Mouse (Mus musculus) myocyte (in vitro differentiated cells): ENCODE measurements around the gene Lmo2. TPM values are rescaled to one million over a fixed set of nuclear protein-coding genes. Genes with fewer than 3 reads are reported as not detected.

Source experiments
- H3K27me3 ChIP-seq: one replicate; pipeline ENCODE4 v1.6.1; 2011; ENCODE audit not compliant: control insufficient read depth, insufficient read depth, insufficient read length
- H3K36me3 ChIP-seq: one replicate; pipeline ENCODE4 v1.6.1; 2011; ENCODE audit not compliant: control insufficient read depth, insufficient read depth
- H3K4me2 ChIP-seq: one replicate; pipeline ENCODE4 v1.6.1; 2011; ENCODE audit warnings: low read depth, control low read depth
- H3K4me3 ChIP-seq: one replicate; pipeline ENCODE4 v1.5.1; 2011; ENCODE audit warnings: mild to moderate bottlenecking, control low read depth, moderate library complexity
- H3K79me2 ChIP-seq: one replicate; pipeline ENCODE4 v1.6.1; 2011; ENCODE audit not compliant: control insufficient read depth, insufficient read depth
- H3ac ChIP-seq: one replicate; pipeline ENCODE4 v1.6.1; 2011; ENCODE audit not compliant: control insufficient read depth, insufficient read length
- CEBPB ChIP-seq: IDR thresholded peaks from 2 replicates; pipeline ENCODE4 v1.6.1; 2011; ENCODE audit warnings: mild to moderate bottlenecking, moderate library complexity; ENCODE audit not compliant: poor library complexity, insufficient read depth, severe bottlenecking
- E2F4 ChIP-seq: IDR thresholded peaks from one replicate; pipeline ENCODE4 v1.6.1; 2011; ENCODE audit warnings: mild to moderate bottlenecking, control low read depth, moderate library complexity; ENCODE audit not compliant: insufficient read depth
- MYOG ChIP-seq, 3 experiments: IDR thresholded peaks; one replicate each; pipeline ENCODE4 v1.6.1; 2011; ENCODE audit warnings: control low read depth in 2 of 3, low read depth in 2 of 3, mild to moderate bottlenecking in 2 of 3; ENCODE audit not compliant: insufficient read length in 2 of 3, control insufficient read depth in 1 of 3, insufficient read depth in 1 of 3
- REST ChIP-seq: IDR thresholded peaks from one replicate; pipeline ENCODE4 v1.6.1; 2011; ENCODE audit warnings: mild to moderate bottlenecking, control low read depth, moderate library complexity; ENCODE audit not compliant: insufficient read depth, insufficient read length
- SRF ChIP-seq: IDR thresholded peaks from one replicate; pipeline ENCODE4 v1.6.1; 2011; ENCODE audit warnings: low read depth; ENCODE audit not compliant: control insufficient read depth, insufficient read length
- TCF12 ChIP-seq: IDR thresholded peaks from one replicate; pipeline ENCODE4 v1.6.1; 2011; ENCODE audit warnings: mild to moderate bottlenecking, control low read depth; ENCODE audit not compliant: poor library complexity, insufficient read depth, severe bottlenecking
- polyA plus RNA-seq: library from polyadenylated mRNA; unstranded; fragments of >200 nt; fragmentation: generic; extraction: Trizol; gene quantifications from one replicate; pipeline ENCODE4 v1.2.1, GENCODE M21; 2012; ENCODE audit warnings: missing spikeins

The Lmo2 gene
- polyA plus RNA-seq, 1 experiment: 0.11 TPM

DNA sequence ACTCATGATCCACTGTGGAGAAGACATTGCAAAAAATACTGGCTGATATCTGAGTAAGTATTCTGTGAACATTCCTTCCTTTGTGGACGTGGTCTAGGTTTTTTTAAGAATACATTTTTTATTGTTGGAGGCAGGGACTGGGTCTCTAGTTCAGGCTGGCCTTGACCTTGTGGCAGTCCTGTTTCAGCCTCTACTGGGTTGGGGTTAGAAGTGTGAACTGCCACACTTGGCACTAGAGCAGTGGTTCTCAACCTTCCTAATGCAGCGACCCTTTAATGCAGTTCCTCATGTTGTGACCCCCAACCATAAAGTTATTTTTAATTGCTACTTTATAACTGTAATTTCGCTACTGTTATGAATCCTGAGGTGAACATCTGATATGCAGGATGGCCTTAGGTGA lies 72.6 kb downstream of the Lmo2 start:
- peaks cover 18% of the 10 kb centered on the region for H3K79me2 ChIP-seq
- H3ac ChIP-seq: no peak overlapping the region
- H3K27me3 ChIP-seq: no peaks in the 10 kb centered on the region
- peaks cover 9% of the 10 kb centered on the region for H3K36me3 ChIP-seq
- H3K4me2 ChIP-seq: no peak overlapping the region
- TF ChIP-seq TCF12 (no peak), CEBPB (no peak), REST (no peak), MYOG (IDR thresholded peaks at IDR 0.05; ENCODE audit: control insufficient read depth in 1 of 3, insufficient read depth in 1 of 3, insufficient read length in 2 of 3, low read depth in 2 of 3) (no peak), E2F4 (no peak), SRF (no peak)
- no peak overlapping the region for H3K4me3 ChIP-seq

Other genes with a start within 250 kb of the Lmo2 start
- 20.6 TPM for gene Nat10, start 196.7 kb upstream of the Lmo2 start, polyA plus RNA-seq
- gene Caprin1, start 160.3 kb upstream of the Lmo2 start, polyA plus RNA-seq: 99.6 TPM
- gene Fbxo3, start 69.7 kb downstream of the Lmo2 start, polyA plus RNA-seq: 9.3 TPM
- 0.19 TPM for gene 4931422A03Rik, start 70.4 kb downstream of the Lmo2 start, polyA plus RNA-seq
- not detected for gene Gm10912, start 107.8 kb downstream of the Lmo2 start, polyA plus RNA-seq
- not detected for gene Gm10799, start 110.6 kb downstream of the Lmo2 start, polyA plus RNA-seq
- not detected for gene Cd59b, start 111.9 kb downstream of the Lmo2 start, polyA plus RNA-seq
- gene Cd59a, start 137.8 kb downstream of the Lmo2 start, polyA plus RNA-seq: 12.5 TPM
- gene A930018P22Rik, start 164.8 kb downstream of the Lmo2 start, polyA plus RNA-seq: 0.08 TPM